Mouse (Mus musculus) Patski (cell line): ENCODE measurements at regions not wholly inside any gene's neighbourhood (a gene's known extent, or its start where the extent isn't known, plus 50 kb on each side); places are given as distances from the start of the nearest gene placed in this dataset.

Source experiments
- ATAC-seq: fragments of 100-300 bp; one replicate; pipeline ENCODE4 v1.8.0; 2021
- CTCF ChIA-PET: fragments of 350-600 bp; sonication (Branson Sonifier 250); formaldehyde crosslinking; loops from one replicate; lab custom pipeline; 2022; ENCODE audit warnings: inconsistent platforms; lab: Charles Lee
- POLR2A ChIA-PET: fragments of 350-600 bp; sonication (Branson Sonifier 250); formaldehyde crosslinking; loops from one replicate; lab custom pipeline; 2022; ENCODE audit warnings: antibody characterized with exemption, inconsistent platforms; lab: Charles Lee
- DNase-seq: peaks from one replicate; pipeline ENCODE4 v3.0.0-alpha.2; 2011; ENCODE audit warnings: low read depth, low spot score
- H3K27me3 ChIP-seq: fragments of 371-371 bp; one replicate; pipeline ENCODE4 v1.5.1; 2021
- CTCF ChIP-seq: fragments of 100-300 bp; IDR thresholded peaks from one replicate; pipeline ENCODE4 v1.5.1; 2021
- in situ Hi-C: fragments of 300-500 bp; cut with MboI; formaldehyde crosslinking; loops from 3 replicates; pipeline ENCODE4 v1.11.1; 2018; ENCODE audit warnings: low pct_unique_long_range_greater_than_20kb, mixed read lengths

DNA sequence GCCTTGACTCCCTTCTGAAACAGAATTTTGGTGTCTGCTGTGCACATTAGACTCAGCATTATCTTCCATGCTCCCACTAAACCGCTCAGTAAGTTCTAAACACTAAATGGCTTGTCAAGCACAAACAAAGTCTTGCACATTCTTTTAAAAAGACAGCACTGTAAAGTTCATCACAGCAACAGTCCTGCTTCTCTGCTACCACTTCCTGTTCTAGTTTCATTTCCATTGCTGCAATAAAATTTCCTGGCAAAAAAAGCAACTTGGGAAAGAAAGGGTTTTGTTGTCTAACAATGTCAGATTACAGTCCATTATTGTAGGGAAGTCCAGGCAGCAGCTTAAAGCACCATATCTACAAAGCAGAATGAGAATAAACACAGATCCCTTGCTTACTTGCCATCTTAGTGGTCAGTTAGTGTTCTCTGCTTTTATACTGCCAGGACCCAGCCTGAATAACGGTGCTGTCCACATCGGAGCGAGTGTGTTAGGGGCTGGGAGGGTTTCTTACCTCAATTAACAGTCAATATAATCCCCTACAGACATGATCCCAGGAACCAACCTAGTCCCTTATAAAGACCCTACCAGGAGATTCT is 276.0 kb downstream of the Insc start:
- H3K27me3 ChIP-seq = peaks cover 11% of the 10 kb centered on the region
- ATAC-seq (no peak), DNase-seq (no peak)
- ChIA-PET POLR2A (no interaction called here), CTCF (no interaction called here)
- TF ChIP-seq CTCF = no peak
- in situ Hi-C loops = no loop called here

DNA sequence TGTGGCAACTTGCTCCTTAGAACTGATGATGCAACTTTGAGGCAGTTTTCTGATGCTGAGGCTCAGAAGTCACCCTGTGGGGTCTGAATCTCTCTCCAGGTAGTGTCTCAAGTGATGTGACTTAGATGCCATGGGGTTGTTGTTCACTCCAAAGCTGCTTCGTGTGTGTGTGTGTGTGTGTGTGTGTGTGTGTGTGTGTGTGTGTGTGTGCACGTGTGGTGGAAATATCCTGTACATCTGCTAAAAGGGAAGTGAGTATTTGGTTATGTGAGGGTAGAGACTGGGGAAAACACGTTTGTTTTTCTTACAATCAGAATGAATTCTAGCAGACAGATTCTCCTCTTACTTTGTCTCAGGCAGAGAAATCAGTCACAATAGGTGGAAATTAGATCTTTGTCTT is 276.5 kb downstream of the Insc start:
- peaks cover 11% of the 10 kb centered on the region for H3K27me3 ChIP-seq
- in situ Hi-C loops = no loop called here
- no peak for DNase-seq
- ChIA-PET CTCF (no interaction called here), POLR2A (no interaction called here)
- TF ChIP-seq CTCF = no peak
- ATAC-seq = no peak

GRCm38 (mm10) chr7:115025803-115026202 is 282.3 kb downstream of the Insc start:
- TF ChIP-seq CTCF = no peak
- CTCF ChIA-PET = no interaction called here

DNA sequence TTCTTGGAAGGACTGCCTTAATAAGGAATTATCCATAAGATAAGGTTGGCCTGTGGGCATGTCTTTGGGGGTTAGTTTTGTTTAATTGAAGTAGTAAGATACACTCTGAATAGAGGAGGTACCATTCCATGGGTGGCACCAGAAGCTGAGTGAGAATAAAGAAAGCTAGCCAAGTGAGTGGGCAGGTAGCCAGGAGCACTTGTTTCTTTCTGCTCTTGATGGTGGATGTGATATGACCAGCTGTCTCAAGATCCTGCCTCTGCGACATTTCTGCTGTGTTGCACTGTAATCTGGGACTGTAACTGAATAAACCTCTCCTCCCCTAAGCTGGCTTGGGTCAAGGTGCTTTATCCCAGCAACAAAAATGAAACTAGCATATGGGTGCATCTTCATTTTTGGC is 284.2 kb downstream of the Insc start:
- ATAC-seq = no peak
- in situ Hi-C loops = no loop called here
- TF ChIP-seq CTCF = no peak

More at GRCm38 (mm10) chr7:115025803-115026202, 282.3 kb downstream of the Insc start:
- in situ Hi-C loops = no loop called here
- DNase-seq (no peak), ATAC-seq (no peak)
- POLR2A ChIA-PET = no interaction called here
- H3K27me3 ChIP-seq = peaks cover 9% of the 10 kb centered on the region

DNA sequence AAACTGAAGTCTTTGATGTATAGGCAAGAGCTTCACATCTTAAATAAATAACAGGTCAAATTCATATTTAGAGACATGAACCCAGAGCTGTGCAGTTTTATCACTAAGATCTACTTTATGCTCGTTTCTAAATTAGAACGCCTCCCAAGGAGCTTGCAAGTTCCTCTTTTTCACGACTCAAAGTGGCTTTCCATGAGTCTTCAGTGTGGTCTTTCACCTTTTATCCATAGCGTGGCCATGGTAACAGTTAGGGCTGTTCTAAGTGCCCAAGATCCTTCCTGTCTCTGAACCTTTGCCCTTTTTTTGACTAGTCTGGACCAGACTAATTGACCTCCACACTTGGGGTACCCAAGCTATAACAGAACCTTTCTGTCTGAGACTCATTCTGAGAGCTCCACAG is 290.5 kb downstream of the Insc start:
- CTCF ChIA-PET = no interaction called here
- ATAC-seq (no peak), DNase-seq (no peak)
- H3K27me3 ChIP-seq = no peaks in the 10 kb centered on the region
- in situ Hi-C loops = no loop called here
- POLR2A ChIA-PET = no interaction called here
- TF ChIP-seq CTCF = no peak

More for the DNA sequence above, 284.2 kb downstream of the Insc start:
- ChIA-PET POLR2A (no interaction called here), CTCF (no interaction called here)
- no peak for DNase-seq
- H3K27me3 ChIP-seq = peaks cover 9% of the 10 kb centered on the region

DNA sequence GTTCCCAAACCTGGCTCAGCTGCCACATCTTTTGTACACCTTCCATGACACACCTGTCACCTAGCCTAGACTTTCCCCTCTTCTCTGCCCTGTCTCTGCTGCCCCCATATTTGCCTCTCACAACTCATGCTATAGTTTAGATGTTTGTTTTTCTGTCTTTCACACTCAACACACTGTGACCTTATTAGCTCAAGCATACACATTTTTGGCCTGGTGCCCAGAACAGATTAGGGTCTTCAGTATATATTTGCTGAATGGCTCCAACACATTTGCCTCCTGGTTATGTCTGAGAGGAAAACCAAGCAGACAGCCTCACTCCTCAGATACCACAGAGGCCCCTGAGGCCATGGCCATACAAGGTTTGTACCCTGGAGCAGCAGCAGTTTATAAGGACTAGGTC is 312.0 kb downstream of the Insc start:
- DNase-seq = no peak
- in situ Hi-C loops = no loop called here
- no peak for ATAC-seq
- ChIA-PET CTCF (no interaction called here), POLR2A (no interaction called here)
- no peak for TF ChIP-seq CTCF
- peaks cover 4% of the 10 kb centered on the region for H3K27me3 ChIP-seq

DNA sequence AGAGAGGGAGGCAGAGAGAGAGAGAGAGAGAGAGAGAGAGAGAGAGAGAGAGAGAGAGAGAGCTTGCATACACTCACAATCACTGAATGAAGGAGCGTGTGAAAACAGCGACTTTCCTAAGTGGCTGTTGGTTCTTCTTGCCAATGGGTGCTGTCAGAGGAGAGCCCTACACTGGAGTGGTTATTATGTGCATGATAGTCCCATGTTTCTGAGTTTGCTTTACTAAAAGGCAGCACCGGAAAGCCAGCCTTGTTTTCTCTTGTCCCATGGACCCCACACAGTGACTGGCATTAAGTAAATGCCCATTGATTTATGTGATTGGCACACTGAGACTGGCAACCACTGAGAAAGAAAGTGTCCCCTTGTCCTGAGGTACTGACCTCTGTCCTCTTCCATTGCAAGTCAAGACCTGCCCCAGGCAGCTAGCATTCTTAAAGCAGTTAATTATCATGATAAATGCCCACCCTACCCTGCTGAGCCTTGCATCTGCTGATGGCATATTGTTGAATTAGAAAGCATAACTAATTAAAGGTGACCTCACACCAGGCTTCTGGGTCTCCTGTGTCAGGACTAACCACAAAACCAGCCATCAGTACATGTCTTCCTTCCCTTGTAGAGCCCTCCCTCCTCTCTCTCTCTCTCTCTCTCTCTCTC is 313.6 kb downstream of the Insc start:
- in situ Hi-C loops = no loop called here
- POLR2A ChIA-PET = no interaction called here
- ATAC-seq = no peak

DNA sequence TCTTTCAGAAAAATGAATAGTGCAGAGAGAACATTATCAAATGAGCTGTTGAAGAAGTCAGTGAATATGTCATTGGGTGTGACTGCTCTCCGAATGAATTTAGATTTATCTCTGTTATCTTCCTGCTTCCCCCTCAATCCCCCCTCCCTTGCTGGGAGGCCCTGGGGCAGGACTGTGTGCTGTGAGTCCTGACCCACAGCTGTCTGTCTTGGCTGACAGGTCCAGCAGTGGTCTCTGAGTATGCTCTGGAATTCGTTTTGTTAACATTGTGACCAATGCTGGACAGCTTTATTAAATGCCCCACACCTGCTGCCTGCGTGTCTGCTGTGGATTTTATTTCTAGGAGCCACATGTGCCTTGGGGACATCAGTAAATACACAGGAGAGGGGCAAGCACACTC is 314.2 kb downstream of the Insc start:
- in situ Hi-C loops = no loop called here
- no peak for TF ChIP-seq CTCF
- DNase-seq (no peak), ATAC-seq (no peak)
- POLR2A ChIA-PET = no interaction called here
- CTCF ChIA-PET = no interaction called here
- peaks cover 7% of the 10 kb centered on the region for H3K27me3 ChIP-seq

More for the DNA sequence above, 313.6 kb downstream of the Insc start:
- CTCF ChIA-PET = no interaction called here
- no peak for DNase-seq
- peaks cover 7% of the 10 kb centered on the region for H3K27me3 ChIP-seq
- no peak for TF ChIP-seq CTCF

GRCm38 (mm10) chr7:115060171-115060570 is 316.7 kb downstream of the Insc start:
- no peak for ATAC-seq
- ChIA-PET CTCF (no interaction called here), POLR2A (no interaction called here)
- peaks cover 12% of the 10 kb centered on the region for H3K27me3 ChIP-seq
- TF ChIP-seq CTCF = no peak
- no peak for DNase-seq
- in situ Hi-C loops = no loop called here

DNA sequence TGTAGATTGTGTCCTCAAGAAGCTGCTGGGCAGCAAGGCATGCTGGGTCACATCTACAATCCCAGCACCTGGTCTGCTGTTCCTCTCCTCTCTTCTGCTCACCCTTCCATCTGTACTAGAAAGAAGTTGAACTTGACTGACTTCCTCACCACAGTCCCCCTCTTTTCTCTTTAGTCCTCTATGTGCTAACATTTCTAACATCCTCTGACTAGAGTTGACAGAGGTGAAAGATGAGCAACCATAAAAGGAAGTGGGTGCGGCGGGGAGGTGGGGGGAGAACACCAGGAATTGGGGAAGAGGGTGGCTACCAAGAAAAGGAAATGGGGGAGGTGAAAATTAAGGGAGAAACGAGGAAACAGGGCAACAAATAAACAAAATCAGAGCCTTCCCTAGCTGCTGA is 319.3 kb downstream of the Insc start:
- in situ Hi-C loops = no loop called here
- no peak for ATAC-seq
- POLR2A ChIA-PET = no interaction called here
- peaks cover 11% of the 10 kb centered on the region for H3K27me3 ChIP-seq
- DNase-seq = no peak
- CTCF ChIA-PET = interaction anchor here (1.4 kb wide), 1 partner anchor 26 kb away, joined by 3 read pairs; no protein-coding TSS in a partner anchor
- TF ChIP-seq CTCF = no peak

GRCm38 (mm10) chr7:115067641-115068040 is 324.1 kb downstream of the Insc start:
- CTCF ChIA-PET = interaction anchor here (1.1 kb wide), 1 partner anchor 17 kb away, joined by 3 read pairs; no protein-coding TSS in a partner anchor
- ATAC-seq (no peak), DNase-seq (no peak)
- in situ Hi-C loops = no loop called here
- POLR2A ChIA-PET = no interaction called here
- peaks cover 14% of the 10 kb centered on the region for H3K27me3 ChIP-seq
- no peak for TF ChIP-seq CTCF
